Mouse (Mus musculus) liver, adult 2 months (tissue): Measurements from ENCODE around the gene Tbx6.

Source experiments
- CTCF ChIP-seq: fragments of 200-500 bp; IDR thresholded peaks from 2 replicates; pipeline ENCODE4 v1.5.1; 2011; ENCODE audit warnings: low read depth, low read length, control low read depth
- POLR2A ChIP-seq: fragments of 200-500 bp; IDR thresholded peaks from 2 replicates; pipeline ENCODE4 v1.6.1; 2011; ENCODE audit warnings: low read length, control low read depth; ENCODE audit not compliant: insufficient read depth; ENCODE audit errors: extremely low read depth

- TF ChIP-seq CTCF (no peak), POLR2A (no peak)
Observed at GRCm38 (mm10) chr7:126823940-126824339, 42.7 kb downstream of the Tbx6 start.
